Mouse (Mus musculus): ENCODE results near the gene Tal1.

DNA sequence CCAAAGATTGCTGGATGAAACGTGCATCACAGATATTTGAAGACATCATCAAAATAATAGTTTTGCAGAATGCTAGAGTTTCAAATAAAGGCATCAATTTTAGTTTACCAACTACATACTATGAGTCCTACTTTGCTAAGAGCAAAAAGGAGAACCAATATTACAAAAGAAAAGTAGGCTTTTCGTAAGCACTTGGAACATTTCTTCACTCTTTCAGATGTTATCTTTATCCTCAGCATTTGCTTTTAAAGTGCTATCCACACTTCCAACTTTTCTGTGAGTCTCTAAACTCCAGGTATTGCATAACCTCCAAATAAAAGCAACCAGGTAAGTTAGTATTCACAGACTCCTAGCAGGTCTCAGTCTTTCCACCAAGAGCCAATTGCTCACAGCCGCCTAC is 63.4 kb downstream of the Tal1 start:
- TF ChIP-seq CTCF (IDR thresholded peaks at IDR 0.05; ENCODE audit: control insufficient read depth, insufficient read depth, insufficient read length) (no peak), USF1 (IDR thresholded peaks at IDR 0.05; ENCODE audit: low read depth) (no peak), CEBPB (IDR thresholded peaks at IDR 0.05; ENCODE audit: low read depth) (no peak), MAX (IDR thresholded peaks at IDR 0.05) (no peak), MYOD1 (IDR thresholded peaks at IDR 0.05; ENCODE audit: control insufficient read depth, insufficient read length, low read depth) (no peak), FOSL1 (IDR thresholded peaks at IDR 0.05; ENCODE audit: insufficient read depth, low read length, poor library complexity, severe bottlenecking) (no peak)

Data from C2C12 (cell line).